Mouse (Mus musculus): Measurements from ENCODE around the gene Nop56. TPM values are rescaled to one million over a fixed set of nuclear protein-coding genes. Genes with fewer than 3 reads are reported as not detected.

Gene Nop56
- 143 and 152 TPM in 2 replicates for polyA plus RNA-seq (2015; fragmentation: Nextera tagmentation; extraction: Ambion mirVana)

DNA sequence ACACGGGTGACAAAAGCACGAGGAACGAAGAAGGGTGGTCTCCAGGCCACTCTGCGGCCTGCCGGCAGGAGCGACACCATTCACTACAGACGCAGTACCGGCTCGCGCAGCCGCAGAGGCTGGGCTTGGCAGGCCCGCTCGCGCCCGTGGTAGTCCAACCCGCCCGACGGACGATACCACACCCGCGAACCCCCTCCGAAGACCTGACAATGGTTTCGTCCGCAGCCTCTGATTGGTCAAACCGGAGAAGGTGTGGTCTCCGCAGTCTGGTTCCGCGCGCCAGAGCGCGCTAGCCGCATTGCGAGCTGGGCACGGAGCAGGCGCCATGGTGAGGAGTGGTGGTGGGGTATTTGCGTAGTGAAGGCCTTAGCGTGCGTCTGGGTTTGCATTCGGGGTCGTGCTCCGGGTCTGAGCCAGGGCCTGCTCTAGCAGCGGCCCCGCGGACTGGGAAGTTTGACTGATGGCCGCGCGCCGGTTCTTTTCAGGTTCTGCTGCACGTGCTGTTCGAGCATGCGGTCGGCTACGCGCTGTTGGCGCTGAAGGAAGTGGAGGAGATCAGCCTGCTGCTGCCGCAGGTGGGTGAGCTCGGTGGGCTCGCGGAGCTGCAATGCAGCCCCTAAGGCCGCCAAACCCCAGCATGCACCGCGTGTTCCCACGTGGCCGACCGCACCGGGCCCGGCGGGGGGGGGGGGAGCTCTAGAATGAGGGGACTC, at the start of gene Nop56:
Gene Nop56, plus strand, starts transcription at position 282 of the 713 bp plus-strand sequence.
- Histone ChIP-seq H3K4me1 (peaks cover 34% of the 10 kb centered on the region), H3K9me3 (no peaks in the 10 kb centered on the region), H3K4me3 (peak within 1 kb of the TSS; percentile 79), H3K27ac (replicated peaks) (peak within 1 kb of the TSS; percentile 87), H3K9ac (peak within 1 kb of the TSS; percentile 94), H3K4me2 (peak within 1 kb of the TSS; percentile 95), H3K36me3 (peaks cover 39% of the 10 kb centered on the region), H3K27me3 (replicated peaks) (no peaks in the 10 kb centered on the region)
- WGBS: under 1% methylated on average over 68 of the region's 68 CpGs
- peak; percentile 94 for ATAC-seq (ENCODE audit: extremely low read depth, insufficient number of reproducible peaks, low FRiP score, low TSS enrichment)

DNA sequence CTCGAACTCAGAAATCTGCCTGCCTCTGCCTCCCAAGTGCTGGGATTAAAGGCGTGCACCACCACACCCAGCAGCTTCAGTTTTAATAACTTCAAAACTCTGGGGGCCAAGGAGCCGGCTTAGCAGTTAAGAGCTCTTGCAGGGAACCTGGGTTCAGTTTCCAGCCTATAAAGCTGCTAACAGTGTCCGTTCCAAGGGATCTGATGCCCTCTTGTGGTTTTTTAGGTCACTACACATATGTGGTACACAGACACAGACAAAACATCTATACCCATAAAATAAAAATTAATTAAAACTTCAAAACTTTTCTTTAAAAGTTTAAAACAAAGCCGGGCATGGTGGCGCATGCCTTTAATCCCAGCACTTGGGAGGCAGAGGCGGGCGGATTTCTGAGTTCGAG, 27.3 kb upstream of the Nop56 start:
- H3K4me1 ChIP-seq: no peaks in the 10 kb centered on the region
- H3K36me3 ChIP-seq: no peaks in the 10 kb centered on the region
- no peak for ATAC-seq (ENCODE audit: extremely low read depth, insufficient number of reproducible peaks, low FRiP score, low TSS enrichment)
- H3K9ac ChIP-seq: no peak overlapping the region
- H3K27me3 ChIP-seq (replicated peaks): peaks cover 3% of the 10 kb centered on the region; the same call in 1 of the 2 replicates
- no peak overlapping the region for H3K4me3 ChIP-seq
- 43% methylated on average over 9 of the region's 9 CpGs for WGBS
- H3K4me2 ChIP-seq: no peak overlapping the region
- no peak overlapping the region for H3K27ac ChIP-seq (replicated peaks)
- no peaks in the 10 kb centered on the region for H3K9me3 ChIP-seq

DNA sequence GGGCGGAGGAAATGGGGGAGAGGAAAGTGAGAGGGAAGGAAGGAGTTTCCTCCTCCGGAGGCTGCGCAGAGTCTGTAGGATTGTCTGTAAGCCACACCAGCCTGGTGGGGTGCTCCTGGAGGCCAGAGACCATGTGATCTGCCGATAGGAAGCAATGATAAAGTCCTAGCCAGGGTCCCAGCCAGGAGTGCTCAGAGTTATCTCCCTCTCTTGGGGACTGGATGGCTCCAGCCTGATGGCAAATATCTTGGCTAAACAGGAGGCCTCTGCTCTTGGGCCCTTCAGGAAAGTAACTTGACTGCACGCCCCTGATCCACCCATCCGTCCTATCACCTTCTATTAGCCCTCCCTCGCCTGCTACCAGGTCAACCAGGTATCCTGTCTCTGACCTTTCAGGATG, 26.0 kb upstream of the Nop56 start:
- 46% methylated on average over 7 of the region's 7 CpGs for WGBS
- peaks cover 3% of the 10 kb centered on the region; the same call in 1 of the 2 replicates for H3K27me3 ChIP-seq (replicated peaks)
- no peaks in the 10 kb centered on the region for H3K4me1 ChIP-seq
- H3K4me3 ChIP-seq: no peak overlapping the region
- no peak overlapping the region for H3K9ac ChIP-seq
- no peaks in the 10 kb centered on the region for H3K36me3 ChIP-seq
- no peak overlapping the region for H3K4me2 ChIP-seq
- no peak for ATAC-seq (ENCODE audit: extremely low read depth, insufficient number of reproducible peaks, low FRiP score, low TSS enrichment)
- no peaks in the 10 kb centered on the region for H3K9me3 ChIP-seq
- no peak overlapping the region for H3K27ac ChIP-seq (replicated peaks)

GRCm38 (mm10) chr2:130256762-130257161, 17.5 kb upstream of the Nop56 start:
- no peak overlapping the region for H3K9ac ChIP-seq
- no peaks in the 10 kb centered on the region for H3K36me3 ChIP-seq
- 0 out of 2 replicates have a peak, but pooled peaks cover 2% of the 10 kb centered on the region for H3K27me3 ChIP-seq (replicated peaks)
- 63% methylated on average over 4 of the region's 4 CpGs for WGBS
- H3K27ac ChIP-seq (replicated peaks): no peak overlapping the region
- no peaks in the 10 kb centered on the region for H3K9me3 ChIP-seq
- no peak overlapping the region for H3K4me2 ChIP-seq
- ATAC-seq (ENCODE audit: extremely low read depth, insufficient number of reproducible peaks, low FRiP score, low TSS enrichment): no peak
- no peaks in the 10 kb centered on the region for H3K4me1 ChIP-seq
- no peak overlapping the region for H3K4me3 ChIP-seq

- Histone ChIP-seq H3K27me3 (replicated peaks) (peaks cover 4% of the 10 kb centered on the region), H3K9ac (no peak overlapping the region), H3K4me3 (no peak overlapping the region), H3K4me2 (no peak overlapping the region), H3K9me3 (no peaks in the 10 kb centered on the region), H3K4me1 (peaks cover 8% of the 10 kb centered on the region), H3K27ac (replicated peaks) (no peak overlapping the region), H3K36me3 (no peaks in the 10 kb centered on the region)
- ATAC-seq (ENCODE audit: extremely low read depth, insufficient number of reproducible peaks, low FRiP score, low TSS enrichment): no peak
- WGBS: 76% methylated on average over 4 of the region's 4 CpGs
These were observed 13.4 kb upstream of the Nop56 start for GRCm38 (mm10) chr2:130260822-130261221.

DNA sequence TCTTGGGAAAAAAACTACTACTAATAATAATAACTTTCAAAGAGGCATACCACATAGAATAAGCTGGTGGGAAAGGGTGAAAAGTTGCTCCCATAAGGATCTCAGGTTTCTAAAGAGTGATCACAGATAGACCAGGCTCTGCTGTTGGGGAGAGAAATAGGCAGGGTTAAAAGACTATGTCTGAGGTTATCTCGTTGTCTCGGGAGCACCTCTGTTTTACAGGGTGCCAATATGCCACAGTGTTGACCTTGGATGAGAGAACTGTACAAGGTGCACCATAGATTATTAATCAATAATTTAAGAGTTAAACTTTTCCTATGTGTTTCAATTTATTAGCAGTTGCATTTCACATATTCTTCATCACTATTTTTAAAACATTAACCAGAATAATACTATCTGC, 12.3 kb upstream of the Nop56 start:
- H3K36me3 ChIP-seq: no peaks in the 10 kb centered on the region
- ATAC-seq (ENCODE audit: extremely low read depth, insufficient number of reproducible peaks, low FRiP score, low TSS enrichment): no peak
- H3K4me2 ChIP-seq: no peak overlapping the region
- no peaks in the 10 kb centered on the region for H3K9me3 ChIP-seq
- no peak overlapping the region for H3K27ac ChIP-seq (replicated peaks)
- peaks cover 8% of the 10 kb centered on the region for H3K4me1 ChIP-seq
- no peak overlapping the region for H3K9ac ChIP-seq
- 58% methylated on average over 2 of the region's 2 CpGs for WGBS
- no peak overlapping the region for H3K4me3 ChIP-seq
- H3K27me3 ChIP-seq (replicated peaks): peaks cover 6% of the 10 kb centered on the region

GRCm38 (mm10) chr2:130262398-130262797, 11.8 kb upstream of the Nop56 start:
- no peak overlapping the region for H3K27ac ChIP-seq (replicated peaks)
- peaks cover 8% of the 10 kb centered on the region for H3K27me3 ChIP-seq (replicated peaks)
- no peaks in the 10 kb centered on the region for H3K9me3 ChIP-seq
- peaks cover 8% of the 10 kb centered on the region for H3K4me1 ChIP-seq
- H3K36me3 ChIP-seq: no peaks in the 10 kb centered on the region
- H3K4me3 ChIP-seq: no peak overlapping the region
- 8% methylated on average over 2 of the region's 2 CpGs for WGBS
- no peak for ATAC-seq (ENCODE audit: extremely low read depth, insufficient number of reproducible peaks, low FRiP score, low TSS enrichment)
- H3K9ac ChIP-seq: no peak overlapping the region
- no peak overlapping the region for H3K4me2 ChIP-seq

DNA sequence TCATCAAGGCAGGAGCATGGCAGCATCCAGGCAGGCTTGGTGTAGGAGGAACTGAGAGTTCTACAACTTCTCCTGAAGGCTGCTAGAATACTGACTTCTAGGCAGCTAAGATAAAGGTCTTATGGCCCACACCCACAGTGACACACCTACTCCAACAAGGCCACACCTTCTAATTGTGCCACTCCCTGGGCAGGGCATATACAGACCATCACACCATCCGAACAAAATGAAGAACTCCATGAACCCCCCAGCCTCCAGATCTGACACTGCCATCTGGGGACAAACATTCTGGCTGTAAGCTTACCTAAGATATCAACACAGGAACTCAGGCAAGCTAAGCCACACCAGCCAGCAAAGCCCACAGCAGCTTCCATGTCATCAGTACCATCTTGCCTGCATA, 8.7 kb upstream of the Nop56 start:
- no peak overlapping the region for H3K4me3 ChIP-seq
- WGBS: 67% methylated on average over 1 of the region's 1 CpGs

GRCm38 (mm10) chr2:130268074-130268473, 6.2 kb upstream of the Nop56 start:
- Histone ChIP-seq H3K27ac (replicated peaks) (no peak overlapping the region), H3K27me3 (replicated peaks) (peaks cover 7% of the 10 kb centered on the region), H3K4me1 (peaks cover 3% of the 10 kb centered on the region), H3K4me2 (no peak overlapping the region), H3K9ac (no peak overlapping the region), H3K36me3 (no peaks in the 10 kb centered on the region), H3K4me3 (no peak overlapping the region), H3K9me3 (no peaks in the 10 kb centered on the region)
- ATAC-seq (ENCODE audit: extremely low read depth, insufficient number of reproducible peaks, low FRiP score, low TSS enrichment): no peak
- WGBS: 56% methylated on average over 7 of the region's 7 CpGs

More for the DNA sequence above, 8.7 kb upstream of the Nop56 start:
- H3K4me1 ChIP-seq: peaks cover 8% of the 10 kb centered on the region
- H3K9me3 ChIP-seq: no peaks in the 10 kb centered on the region
- ATAC-seq (ENCODE audit: extremely low read depth, insufficient number of reproducible peaks, low FRiP score, low TSS enrichment): no peak
- no peak overlapping the region for H3K9ac ChIP-seq
- H3K4me2 ChIP-seq: no peak overlapping the region
- no peak overlapping the region for H3K27ac ChIP-seq (replicated peaks)
- H3K36me3 ChIP-seq: no peaks in the 10 kb centered on the region
- peaks cover 11% of the 10 kb centered on the region for H3K27me3 ChIP-seq (replicated peaks)

DNA sequence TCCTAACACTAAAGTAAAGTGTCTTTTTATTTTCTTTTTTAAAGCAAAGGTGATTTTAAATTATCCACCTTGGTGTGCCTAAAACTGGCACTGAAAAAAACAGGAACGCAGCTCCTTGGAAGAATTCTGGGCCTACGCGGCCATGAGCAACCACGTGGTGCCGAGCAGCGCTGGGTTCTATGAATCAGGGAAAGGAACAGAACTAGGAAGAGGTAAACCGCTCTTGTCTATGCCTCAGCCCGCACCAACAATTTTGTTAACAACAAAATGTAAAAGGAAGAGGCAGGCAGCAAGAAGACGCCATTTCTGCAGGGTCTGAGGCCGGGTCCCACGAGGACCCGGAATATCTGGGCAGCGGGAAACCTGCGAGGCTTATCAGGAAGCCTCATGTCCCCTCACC, 498 bp upstream of the Nop56 start:
- Histone ChIP-seq H3K9me3 (no peaks in the 10 kb centered on the region), H3K36me3 (peaks cover 36% of the 10 kb centered on the region), H3K4me2 (peak overlapping the region; percentile 95), H3K27ac (replicated peaks) (peak overlapping the region; percentile 82), H3K4me1 (peaks cover 34% of the 10 kb centered on the region), H3K4me3 (peak overlapping the region; percentile 79), H3K27me3 (replicated peaks) (no peaks in the 10 kb centered on the region), H3K9ac (peak overlapping the region; percentile 93)
- ATAC-seq (ENCODE audit: extremely low read depth, insufficient number of reproducible peaks, low FRiP score, low TSS enrichment): no peak
- WGBS: 3% methylated on average over 14 of the region's 14 CpGs

DNA sequence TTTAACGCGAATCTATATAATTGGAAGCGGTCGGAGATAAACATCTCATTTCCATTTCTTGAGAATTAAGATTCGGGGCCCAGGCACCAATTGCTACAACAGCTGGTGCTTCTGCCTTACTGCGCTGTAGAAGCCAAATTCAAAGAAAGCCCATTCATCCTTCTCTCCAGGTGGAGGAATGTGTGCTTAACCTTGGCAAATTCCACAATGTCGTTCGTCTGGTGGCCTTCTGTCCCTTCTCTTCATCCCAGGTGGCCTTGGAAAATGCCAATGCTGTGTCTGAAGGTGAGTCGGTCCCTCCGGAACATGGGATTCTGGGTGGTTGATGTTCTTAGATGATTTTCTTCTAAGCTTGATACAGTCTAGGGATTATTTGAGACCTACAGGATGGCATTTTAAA, 632 bp downstream of the Nop56 start:
- peaks cover 45% of the 10 kb centered on the region for H3K36me3 ChIP-seq
- ATAC-seq (ENCODE audit: extremely low read depth, insufficient number of reproducible peaks, low FRiP score, low TSS enrichment): no peak
- H3K9ac ChIP-seq: peak overlapping the region; percentile 94
- no peaks in the 10 kb centered on the region for H3K27me3 ChIP-seq (replicated peaks)
- WGBS: 1% methylated on average over 10 of the region's 10 CpGs
- peak overlapping the region; percentile 79 for H3K4me3 ChIP-seq
- no peaks in the 10 kb centered on the region for H3K9me3 ChIP-seq
- peaks cover 34% of the 10 kb centered on the region for H3K4me1 ChIP-seq
- peak overlapping the region; percentile 87 for H3K27ac ChIP-seq (replicated peaks)
- H3K4me2 ChIP-seq: peak overlapping the region; percentile 95

DNA sequence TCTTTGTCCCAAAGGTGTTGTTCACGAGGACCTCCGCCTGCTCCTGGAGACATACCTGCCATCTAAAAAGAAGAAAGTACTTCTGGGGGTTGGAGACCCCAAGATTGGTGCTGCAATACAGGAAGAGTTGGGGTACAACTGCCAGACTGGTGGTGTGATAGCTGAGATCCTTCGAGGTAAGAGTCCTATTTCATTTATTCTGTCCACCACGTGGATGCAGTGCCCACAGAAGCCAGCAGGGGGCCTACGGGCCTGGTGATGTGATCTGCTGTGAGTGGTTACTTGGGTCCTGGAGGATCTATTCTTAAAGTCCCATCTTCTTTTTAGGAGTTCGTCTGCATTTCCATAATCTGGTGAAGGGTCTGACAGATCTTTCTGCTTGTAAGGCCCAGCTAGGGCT, 1.4 kb downstream of the Nop56 start:
- peak overlapping the region; percentile 94 for H3K9ac ChIP-seq
- peak overlapping the region; percentile 79 for H3K4me3 ChIP-seq
- peaks cover 34% of the 10 kb centered on the region for H3K4me1 ChIP-seq
- H3K27me3 ChIP-seq (replicated peaks): no peaks in the 10 kb centered on the region
- no peak for ATAC-seq (ENCODE audit: extremely low read depth, insufficient number of reproducible peaks, low FRiP score, low TSS enrichment)
- 44% methylated on average over 6 of the region's 6 CpGs for whole genome bisulfite sequencing
- H3K4me2 ChIP-seq: peak overlapping the region; percentile 95
- H3K9me3 ChIP-seq: no peaks in the 10 kb centered on the region
- no peak overlapping the region for H3K27ac ChIP-seq (replicated peaks)
- peaks cover 53% of the 10 kb centered on the region for H3K36me3 ChIP-seq
